Mouse (Mus musculus) erythroblast, embryonic 14.5 days (primary cell): ENCODE measurements around the gene Pdlim3. TPM values are rescaled to one million over a fixed set of nuclear protein-coding genes. Genes with fewer than 3 reads are reported as not detected.

Source experiments
- H3K27me3 ChIP-seq: 2 replicates; pipeline ENCODE4 v1.6.1; 2012; ENCODE audit warnings: inconsistent platforms; ENCODE audit not compliant: control insufficient read depth
- H3K36me3 ChIP-seq: 2 replicates; pipeline ENCODE4 v1.6.1; 2012; ENCODE audit warnings: mild to moderate bottlenecking, inconsistent platforms; ENCODE audit not compliant: control insufficient read depth
- H3K4me1 ChIP-seq: 2 replicates; pipeline ENCODE4 v1.6.1; 2012; ENCODE audit warnings: inconsistent platforms; ENCODE audit not compliant: control insufficient read depth
- H3K4me3 ChIP-seq: replicated peaks from 2 replicates; pipeline ENCODE3; 2012; ENCODE audit warnings: moderate library complexity, mild to moderate bottlenecking, inconsistent platforms
- H3K9me3 ChIP-seq: 2 replicates; pipeline ENCODE4 v1.6.1; 2012; ENCODE audit warnings: low read length, inconsistent platforms, mixed read lengths; ENCODE audit not compliant: control insufficient read depth
- GATA1 ChIP-seq: IDR thresholded peaks from 2 replicates; pipeline ENCODE4 v1.6.1; 2012; ENCODE audit warnings: low read length, inconsistent platforms, mixed read lengths
- TAL1 ChIP-seq: IDR thresholded peaks from 3 replicates; pipeline ENCODE4 v1.6.1; 2012; ENCODE audit warnings: low read length, inconsistent platforms, mixed read lengths
- polyA plus RNA-seq: library from polyadenylated mRNA; stranded (reverse); fragments of >175 nt; gene quantifications from 2 replicates; pipeline ENCODE4 v1.2.3, GENCODE M21; 2012

Pdlim3 gene
- polyA plus RNA-seq, 1 experiment = not detected

DNA sequence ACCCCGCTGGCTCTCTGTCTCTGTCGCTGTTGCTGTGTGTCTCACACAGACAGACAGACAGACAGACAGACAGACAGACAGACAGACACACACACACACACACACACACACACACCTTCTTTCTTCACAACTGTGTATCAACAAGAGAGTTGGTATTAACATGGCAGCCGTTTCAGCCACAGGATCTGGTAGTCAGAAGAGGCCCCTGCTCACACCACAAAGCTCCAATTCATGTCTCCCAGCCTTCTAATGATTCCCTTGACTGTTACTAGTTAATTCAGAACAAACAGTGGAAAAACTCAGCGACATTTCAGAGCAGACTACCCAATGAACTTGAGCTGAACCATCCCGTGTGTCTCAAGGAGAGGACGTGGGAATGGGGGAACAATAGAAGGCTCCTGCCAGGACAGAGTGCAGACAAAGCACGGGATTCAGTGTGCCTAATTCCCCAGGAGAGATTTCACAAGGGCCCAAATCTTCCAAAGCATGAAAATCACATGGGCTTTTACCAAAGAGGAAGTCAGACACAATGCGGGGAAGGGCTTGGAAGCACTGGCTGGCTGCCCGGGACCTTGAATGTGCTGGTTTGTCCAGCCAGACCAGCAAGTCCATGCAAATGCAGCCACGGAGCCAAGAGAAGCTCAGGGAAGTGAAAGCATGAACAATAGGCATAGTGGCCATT, 10.2 kb upstream of the Pdlim3 start:
- Histone ChIP-seq H3K27me3 (no peaks in the 10 kb centered on the region), H3K4me1 (no peaks in the 10 kb centered on the region), H3K36me3 (no peaks in the 10 kb centered on the region), H3K9me3 (no peaks in the 10 kb centered on the region), H3K4me3 (no peak overlapping the region)
- TF ChIP-seq TAL1 (no peak), GATA1 (no peak)

DNA sequence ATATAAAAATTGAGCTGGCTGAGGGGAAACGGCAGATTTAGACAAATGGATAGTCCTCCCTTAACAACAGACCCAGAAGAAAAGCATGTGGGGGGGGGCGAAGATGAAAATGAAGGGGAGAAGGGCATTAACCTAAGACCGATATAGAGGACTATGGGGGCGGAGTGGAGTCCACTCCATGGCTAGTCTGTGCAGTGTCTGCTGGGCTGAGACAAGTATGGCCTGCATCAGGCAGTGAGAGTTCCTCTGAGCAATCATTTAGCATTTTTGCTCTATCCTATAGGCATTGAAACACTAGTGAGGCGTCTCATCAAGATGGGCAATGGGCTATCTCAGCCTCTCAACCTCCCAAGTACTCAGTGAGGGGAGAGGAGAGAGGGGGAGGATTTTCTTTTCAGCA, 8.9 kb upstream of the Pdlim3 start:
- Histone ChIP-seq H3K4me1 (no peaks in the 10 kb centered on the region), H3K4me3 (no peak overlapping the region)

DNA sequence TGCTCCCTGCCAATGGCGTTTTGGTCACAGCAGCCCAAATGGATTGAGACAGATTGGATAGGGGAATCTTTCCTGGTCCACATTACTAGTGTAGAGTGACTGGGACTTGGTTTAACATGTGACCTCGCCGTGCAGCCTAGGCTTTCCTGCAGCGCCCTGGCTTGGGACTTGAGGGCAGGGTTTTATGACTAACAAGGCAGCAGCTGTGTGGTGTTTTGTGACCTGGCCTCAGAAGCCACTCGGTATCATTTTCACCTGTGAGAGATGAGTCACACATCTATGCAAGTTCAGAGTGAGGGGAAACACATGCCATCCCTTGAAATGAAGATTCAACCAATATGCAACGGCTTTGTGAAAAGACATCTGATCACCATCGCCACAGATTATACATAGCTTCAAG, 7.6 kb upstream of the Pdlim3 start:
- no peaks in the 10 kb centered on the region for H3K4me1 ChIP-seq
- H3K4me3 ChIP-seq = no peak overlapping the region
- H3K9me3 ChIP-seq = no peaks in the 10 kb centered on the region
- no peaks in the 10 kb centered on the region for H3K36me3 ChIP-seq
- no peaks in the 10 kb centered on the region for H3K27me3 ChIP-seq
- TF ChIP-seq TAL1 = no peak
- no peak for TF ChIP-seq GATA1

More for the DNA sequence above, 8.9 kb upstream of the Pdlim3 start:
- TF ChIP-seq GATA1 (no peak), TAL1 (no peak)
- Histone ChIP-seq H3K9me3 (no peaks in the 10 kb centered on the region), H3K36me3 (no peaks in the 10 kb centered on the region), H3K27me3 (no peaks in the 10 kb centered on the region)

DNA sequence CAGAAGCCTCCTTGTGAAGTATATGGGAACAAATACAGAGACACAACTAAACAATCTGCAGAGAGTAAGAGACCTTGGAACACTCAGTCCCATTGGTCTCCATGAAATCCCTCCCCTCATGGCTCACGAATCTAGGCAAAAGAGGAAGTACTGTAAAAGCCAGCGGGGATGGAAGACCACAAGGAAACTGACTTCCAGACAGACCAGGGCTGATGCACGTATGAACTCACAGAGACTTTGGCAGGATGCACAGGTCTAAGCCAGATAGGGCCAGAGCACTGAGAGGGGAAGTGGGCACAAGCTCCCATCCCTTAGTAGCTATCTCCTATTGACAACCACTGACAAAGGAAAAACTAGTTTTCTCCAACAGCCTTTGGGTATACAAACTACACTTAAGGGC, 4.8 kb upstream of the Pdlim3 start:
- Histone ChIP-seq H3K36me3 (no peaks in the 10 kb centered on the region), H3K4me3 (no peak overlapping the region), H3K27me3 (peaks cover 14% of the 10 kb centered on the region), H3K9me3 (no peaks in the 10 kb centered on the region), H3K4me1 (no peaks in the 10 kb centered on the region)
- no peak for TF ChIP-seq TAL1
- TF ChIP-seq GATA1 = no peak

DNA sequence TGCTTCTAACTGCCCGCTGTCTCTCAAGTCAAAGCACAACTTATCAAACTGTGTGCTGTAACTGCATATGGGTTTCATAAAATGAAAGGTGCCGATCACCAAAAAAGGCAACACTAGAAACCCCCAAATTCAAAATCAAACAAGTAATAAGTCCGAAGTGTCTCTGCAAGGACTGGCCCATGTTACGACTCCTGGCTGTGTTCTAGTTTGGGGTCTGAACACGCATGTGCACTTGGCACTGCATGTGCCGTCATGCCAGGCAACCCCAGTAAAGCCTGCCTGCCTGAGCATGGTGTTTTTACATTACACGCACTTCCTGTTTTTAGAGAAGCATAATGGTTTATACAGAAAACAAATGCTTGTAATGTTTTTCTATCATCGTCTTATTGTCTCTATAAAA, 3.5 kb upstream of the Pdlim3 start:
- no peak for TF ChIP-seq GATA1
- TF ChIP-seq TAL1 = no peak
- H3K4me1 ChIP-seq = no peaks in the 10 kb centered on the region

DNA sequence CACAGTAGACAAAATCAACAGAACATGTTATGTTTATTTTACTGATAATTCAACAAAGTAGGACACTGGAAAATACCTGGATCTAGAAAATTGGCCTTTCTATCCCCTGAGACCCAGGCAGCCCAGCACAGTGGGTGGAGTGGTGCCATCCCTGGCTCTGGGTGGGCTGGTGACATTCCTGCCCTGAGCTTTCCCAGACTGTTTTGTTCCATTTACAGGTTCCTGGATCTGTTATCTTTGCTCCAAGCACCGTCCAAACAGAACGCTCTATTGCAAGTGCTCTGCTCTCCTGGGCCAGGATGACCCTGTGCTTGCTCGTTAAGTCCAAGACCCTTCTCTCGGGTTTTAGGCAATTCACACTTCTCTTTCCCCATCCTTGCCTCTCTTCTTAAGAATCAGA, 1.5 kb upstream of the Pdlim3 start:
- TF ChIP-seq GATA1 (no peak), TAL1 (no peak)
- Histone ChIP-seq H3K36me3 (no peaks in the 10 kb centered on the region), H3K27me3 (peaks cover 19% of the 10 kb centered on the region), H3K4me3 (no peak overlapping the region), H3K4me1 (no peaks in the 10 kb centered on the region), H3K9me3 (no peaks in the 10 kb centered on the region)

More for the DNA sequence above, 3.5 kb upstream of the Pdlim3 start:
- Histone ChIP-seq H3K36me3 (no peaks in the 10 kb centered on the region), H3K4me3 (no peak overlapping the region), H3K9me3 (no peaks in the 10 kb centered on the region), H3K27me3 (peaks cover 19% of the 10 kb centered on the region)

DNA sequence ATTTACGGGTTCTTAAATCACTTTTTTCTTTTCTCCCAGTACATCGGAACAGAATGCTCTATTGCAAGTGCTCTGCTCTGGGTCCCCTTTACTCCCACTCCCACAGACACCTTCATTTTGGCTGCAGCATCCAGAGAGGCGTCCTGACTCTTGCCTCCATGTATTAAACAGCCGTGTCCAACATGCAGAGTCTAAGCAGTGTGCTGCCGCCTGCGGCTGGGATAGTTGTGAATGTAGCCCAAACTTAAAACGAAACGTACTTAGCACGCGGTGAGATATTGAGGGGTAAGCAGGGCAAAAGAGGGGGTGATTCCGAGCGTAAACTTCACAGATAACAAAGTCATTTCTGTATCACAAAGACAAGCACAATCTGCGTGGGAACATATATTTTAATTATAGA, 709 bp upstream of the Pdlim3 start:
- no peaks in the 10 kb centered on the region for H3K36me3 ChIP-seq
- no peak overlapping the region for H3K4me3 ChIP-seq
- TF ChIP-seq TAL1 (no peak), GATA1 (no peak)
- H3K27me3 ChIP-seq = peaks cover 19% of the 10 kb centered on the region
- no peaks in the 10 kb centered on the region for H3K9me3 ChIP-seq
- H3K4me1 ChIP-seq = no peaks in the 10 kb centered on the region

DNA sequence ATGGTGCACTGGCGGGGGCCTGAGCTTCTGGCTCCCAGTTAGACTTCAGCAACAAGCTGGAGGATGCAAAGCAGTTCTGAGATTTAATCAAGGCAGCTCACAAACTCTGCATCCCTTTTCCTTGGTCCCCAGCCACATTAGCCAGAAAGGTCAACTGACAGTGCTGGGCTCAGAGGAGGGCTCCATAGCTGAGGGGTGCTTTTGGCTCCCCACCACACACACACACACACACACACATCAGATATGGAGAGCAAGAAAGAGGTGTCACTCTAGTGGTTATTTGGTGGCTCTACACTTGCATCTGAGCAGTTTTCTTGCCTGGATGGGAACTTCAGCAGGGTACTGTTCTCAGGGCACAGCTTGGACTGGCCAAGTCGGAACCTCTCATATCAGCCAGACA, 514 bp downstream of the Pdlim3 start:
- H3K4me3 ChIP-seq = no peak overlapping the region
- no peaks in the 10 kb centered on the region for H3K4me1 ChIP-seq
- no peaks in the 10 kb centered on the region for H3K36me3 ChIP-seq
- TF ChIP-seq TAL1 (no peak), GATA1 (no peak)
- no peaks in the 10 kb centered on the region for H3K9me3 ChIP-seq
- H3K27me3 ChIP-seq = peaks cover 19% of the 10 kb centered on the region

DNA sequence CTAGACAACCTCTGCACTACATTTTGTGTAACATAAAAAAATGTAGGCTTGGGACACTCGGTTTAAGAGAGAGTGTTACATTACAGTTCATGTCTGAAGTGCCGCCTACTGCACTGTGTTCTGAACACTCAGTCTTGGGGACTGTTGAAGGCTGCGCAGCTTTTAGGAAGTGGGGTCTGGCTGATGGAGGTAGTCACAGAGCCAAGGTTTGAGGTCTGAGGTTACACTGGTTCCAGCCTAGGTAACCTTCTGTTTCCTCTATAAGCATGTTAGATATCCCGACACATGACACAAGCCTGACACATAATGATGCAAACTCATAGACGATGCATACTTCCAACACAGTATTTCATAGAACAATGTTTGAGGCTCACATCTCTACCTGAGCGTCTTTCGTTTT, 4.5 kb downstream of the Pdlim3 start:
- TF ChIP-seq TAL1 (no peak), GATA1 (no peak)
- Histone ChIP-seq H3K4me1 (no peaks in the 10 kb centered on the region), H3K4me3 (no peak overlapping the region), H3K9me3 (no peaks in the 10 kb centered on the region), H3K27me3 (peaks cover 12% of the 10 kb centered on the region), H3K36me3 (no peaks in the 10 kb centered on the region)

DNA sequence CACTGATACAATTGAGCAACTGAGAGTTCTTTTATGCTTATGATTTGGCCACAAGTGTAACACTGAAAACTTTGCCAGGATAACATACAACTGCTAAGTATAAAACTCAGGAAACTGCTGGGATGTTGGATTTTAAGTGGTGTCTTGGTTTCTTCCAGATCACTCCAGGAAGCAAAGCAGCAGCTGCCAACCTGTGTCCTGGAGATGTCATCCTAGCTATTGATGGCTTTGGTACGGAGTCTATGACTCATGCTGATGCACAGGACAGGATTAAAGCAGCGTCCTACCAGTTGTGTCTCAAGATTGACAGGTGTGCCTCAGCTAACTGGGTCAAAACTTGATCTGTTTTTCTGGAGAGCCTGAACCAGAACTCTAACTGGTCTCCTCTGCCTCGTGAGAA, 11.3 kb downstream of the Pdlim3 start:
- Histone ChIP-seq H3K9me3 (no peaks in the 10 kb centered on the region), H3K36me3 (no peaks in the 10 kb centered on the region), H3K27me3 (no peaks in the 10 kb centered on the region), H3K4me3 (no peak overlapping the region), H3K4me1 (no peaks in the 10 kb centered on the region)
- TF ChIP-seq GATA1 (no peak), TAL1 (no peak)
